Mouse (Mus musculus) embryo, embryonic 9.5 days (tissue): ENCODE data around the gene Nod1.

ENCODE experiments used
- DNase-seq: peaks from one replicate; pipeline ENCODE4 v3.0.0-alpha.2; 2017; ENCODE audit errors: extremely low spot score

Nod1 gene

GRCm38 (mm10) chr6:54972111-54972928 is at the start of gene Nod1:
TSS of gene Nod1 (minus strand) at chr6:54972612.
- peak; percentile 72 for DNase-seq

- DNase-seq: no peak
These were observed 49.4 kb upstream of the Nod1 start for GRCm38 (mm10) chr6:55021806-55022205.

- no peak for DNase-seq
These were observed 46.0 kb upstream of the Nod1 start for GRCm38 (mm10) chr6:55018417-55018816.

- DNase-seq: peak; percentile 74
These were observed 44.5 kb upstream of the Nod1 start for GRCm38 (mm10) chr6:55016710-55017583.

GRCm38 (mm10) chr6:55016236-55016635 is 43.8 kb upstream of the Nod1 start:
- DNase-seq: peak; percentile 25

- no peak for DNase-seq
These were observed 41.8 kb upstream of the Nod1 start for GRCm38 (mm10) chr6:55014184-55014583.

- DNase-seq: no peak
These were observed 40.1 kb upstream of the Nod1 start for GRCm38 (mm10) chr6:55012516-55012915.

- DNase-seq: no peak
These were observed 38.1 kb upstream of the Nod1 start for GRCm38 (mm10) chr6:55010330-55011091.

GRCm38 (mm10) chr6:55009391-55010230 is 37.2 kb upstream of the Nod1 start:
- peak; percentile 46 for DNase-seq

GRCm38 (mm10) chr6:55008401-55008800 is 36.0 kb upstream of the Nod1 start:
- DNase-seq: no peak

GRCm38 (mm10) chr6:55003559-55003958 is 31.1 kb upstream of the Nod1 start:
- no peak for DNase-seq

GRCm38 (mm10) chr6:55002438-55002837 is 30.0 kb upstream of the Nod1 start:
- DNase-seq: no peak

GRCm38 (mm10) chr6:55001320-55001719 is 28.9 kb upstream of the Nod1 start:
- DNase-seq: no peak

GRCm38 (mm10) chr6:54997726-54998125 is 25.3 kb upstream of the Nod1 start:
- no peak for DNase-seq

GRCm38 (mm10) chr6:54996361-54996760 is 23.9 kb upstream of the Nod1 start:
- DNase-seq: no peak

GRCm38 (mm10) chr6:54992734-54993260 is 20.4 kb upstream of the Nod1 start, which contains the start of gene Ggct:
TSS of gene Ggct (minus strand) at chr6:54992950.
- DNase-seq: peak; percentile 96

GRCm38 (mm10) chr6:54992141-54992540 is 19.7 kb upstream of the Nod1 start:
- peak; percentile 19 for DNase-seq

GRCm38 (mm10) chr6:54991189-54991588 is 18.8 kb upstream of the Nod1 start:
- no peak for DNase-seq

GRCm38 (mm10) chr6:54988141-54988540 is 15.7 kb upstream of the Nod1 start:
- no peak for DNase-seq

- no peak for DNase-seq
These were observed 11.7 kb upstream of the Nod1 start for GRCm38 (mm10) chr6:54984096-54984495.
